Comparison of ENCODE assay signal across 22 mouse cellular contexts in genomic region chr3:58678905-58679304, GRCm38 (mm10). TPM values are rescaled to one million over a fixed set of nuclear protein-coding genes. Genes with fewer than 3 reads are reported as not detected.
A peak's percentile ranks its signal among the peaks of the same experiment; 100 is the strongest.
DNase-seq lines count a peak whose midpoint lies in the region; ATAC-seq and TF ChIP-seq lines count a peak whose summit lies in the region.
"Had no signal": no experiment of that assay in that cellular context is flagged by ENCODE, and none has a peak within 500 bp of the region (broad histone marks: within the 10 kb centered on the region; RNA-seq: fewer than 3 reads in every experiment).

No protein-coding gene starts in this region.

- no peak for ATAC-seq in heart, embryonic 11.5 days (replicated peaks; ENCODE audit: insufficient number of reproducible peaks, low FRiP score, low TSS enrichment)
- no peak for ATAC-seq in liver, postnatal 0 days
- ATAC-seq in hindbrain, embryonic 13.5 days (ENCODE audit: low FRiP score) = no peak
- no peak for ATAC-seq in forebrain, embryonic 11.5 days (replicated peaks; ENCODE audit: low FRiP score)
- ATAC-seq: forebrain, embryonic 16.5 days had no signal

- no peaks in the 10 kb centered on the region for H3K27me3 ChIP-seq in heart, embryonic 11.5 days (ENCODE audit: control insufficient read depth, insufficient read depth, low read length)
- no peaks in the 10 kb centered on the region for H3K27me3 ChIP-seq in liver, postnatal 0 days (ENCODE audit: insufficient read depth, low read length)
- no peaks in the 10 kb centered on the region for H3K27me3 ChIP-seq in hindbrain, embryonic 13.5 days
- no peaks in the 10 kb centered on the region for H3K27me3 ChIP-seq in forebrain, embryonic 11.5 days (ENCODE audit: control insufficient read depth, insufficient read depth, low read length)
- H3K27me3 ChIP-seq: intestine, embryonic 15.5 days; lung, embryonic 15.5 days; stomach, embryonic 15.5 days had no signal

- no peak overlapping the region for H3K27ac ChIP-seq in heart, embryonic 11.5 days (ENCODE audit: low read depth, low read length)
- peak overlapping the region; percentile 74; the same call in 1 of the 2 replicates for H3K27ac ChIP-seq in liver, postnatal 0 days (ENCODE audit: low read depth)
- peak overlapping the region; percentile 23; the same call in 1 of the 2 replicates for H3K27ac ChIP-seq in hindbrain, embryonic 13.5 days
- no peak overlapping the region for H3K27ac ChIP-seq in forebrain, embryonic 11.5 days (ENCODE audit: low read depth, low read length)
- H3K27ac ChIP-seq: intestine, embryonic 15.5 days; lung, embryonic 15.5 days; stomach, embryonic 15.5 days had no signal

- no peak for TF ChIP-seq EP300 in liver, postnatal 0 days (IDR thresholded peaks at IDR 0.05; ENCODE audit: low read depth)

- TF ChIP-seq CTCF in liver, postnatal 0 days (IDR thresholded peaks at IDR 0.05; ENCODE audit: low read depth) = no peak

- WGBS in heart, embryonic 11.5 days (ENCODE audit: insufficient replicate concordance) = 52% methylated on average over 2 of the region's 2 CpGs
- WGBS in liver, postnatal 0 days (ENCODE audit: insufficient replicate concordance) = 43% methylated on average over 2 of the region's 2 CpGs
- WGBS in hindbrain, embryonic 13.5 days = 47% methylated on average over 2 of the region's 2 CpGs
- 72% methylated on average over 2 of the region's 2 CpGs for WGBS in forebrain, embryonic 11.5 days

- peak; percentile 52 for DNase-seq in heart, adult 11 months
- DNase-seq in liver, postnatal 0 days = no peak
- no peak for DNase-seq in liver
- peak; percentile 2 for DNase-seq in naive thymus-derived CD4-positive, alpha-beta T cell, adult 2 months (ENCODE audit: low read depth)
- no peak for DNase-seq in urinary bladder, postnatal 36 days (ENCODE audit: low spot score in 2 of 2)
- DNase-seq in forebrain, embryonic 11.5 days (ENCODE audit: low spot score) = no peak
- DNase-seq: adrenal gland, postnatal 10 days; cerebellum, adult 11-12 months; cerebellum, postnatal 25 days; gastrocnemius, postnatal 10 days; heart, postnatal 36 days; layer of hippocampus, adult 9-11 months had no signal

- H3K4me3 ChIP-seq in heart, embryonic 11.5 days (ENCODE audit: low read depth, low read length) = no peak overlapping the region
- no peak overlapping the region for H3K4me3 ChIP-seq in liver, postnatal 0 days (ENCODE audit: low read depth, low read length)
- no peak overlapping the region for H3K4me3 ChIP-seq in hindbrain, embryonic 13.5 days
- H3K4me3 ChIP-seq in forebrain, embryonic 11.5 days (ENCODE audit: low read depth, low read length) = no peak overlapping the region
- H3K4me3 ChIP-seq: intestine, embryonic 15.5 days; lung, embryonic 15.5 days; stomach, embryonic 15.5 days had no signal

- H3K4me2 ChIP-seq in heart, embryonic 11.5 days = no peak overlapping the region
- no peak overlapping the region for H3K4me2 ChIP-seq in liver, postnatal 0 days (ENCODE audit: low read depth, low read length)
- no peak overlapping the region for H3K4me2 ChIP-seq in hindbrain, embryonic 13.5 days
- H3K4me2 ChIP-seq in forebrain, embryonic 11.5 days (ENCODE audit: low read depth, low read length, severe bottlenecking) = no peak overlapping the region
- H3K4me2 ChIP-seq: intestine, embryonic 15.5 days; liver, embryonic 11.5 days; lung, embryonic 15.5 days; stomach, embryonic 15.5 days had no signal

- H3K9me3 ChIP-seq in heart, embryonic 11.5 days (replicated peaks; ENCODE audit: control insufficient read depth, low read length) = no peaks in the 10 kb centered on the region
- no peaks in the 10 kb centered on the region for H3K9me3 ChIP-seq in liver, postnatal 0 days (ENCODE audit: low read length)
- H3K9me3 ChIP-seq in hindbrain, embryonic 13.5 days = no peaks in the 10 kb centered on the region
- H3K9me3 ChIP-seq in forebrain, embryonic 11.5 days (ENCODE audit: control insufficient read depth, low read length) = no peaks in the 10 kb centered on the region
- H3K9me3 ChIP-seq: intestine, embryonic 15.5 days; lung, embryonic 15.5 days; stomach, embryonic 15.5 days had no signal

- H3K9ac ChIP-seq in heart, embryonic 11.5 days (ENCODE audit: low read depth, low read length) = no peak overlapping the region
- no peak overlapping the region for H3K9ac ChIP-seq in liver, postnatal 0 days (replicated peaks)
- H3K9ac ChIP-seq in hindbrain, embryonic 13.5 days = no peak overlapping the region
- H3K9ac ChIP-seq in forebrain, embryonic 11.5 days (ENCODE audit: low read length) = no peak overlapping the region
- H3K9ac ChIP-seq: intestine, embryonic 15.5 days; lung, embryonic 15.5 days; stomach, embryonic 15.5 days had no signal

- peaks cover 25% of the 10 kb centered on the region for H3K4me1 ChIP-seq in heart, embryonic 11.5 days (ENCODE audit: control insufficient read depth, insufficient read depth, low read length)
- H3K4me1 ChIP-seq in liver, postnatal 0 days (ENCODE audit: insufficient read depth) = peaks cover 24% of the 10 kb centered on the region
- H3K4me1 ChIP-seq in hindbrain, embryonic 13.5 days (replicated peaks) = peaks cover 37% of the 10 kb centered on the region
- H3K4me1 ChIP-seq in forebrain, embryonic 11.5 days (replicated peaks; ENCODE audit: control insufficient read depth, insufficient read depth, low read length) = 0 out of 2 replicates have a peak, but pooled peaks cover 2% of the 10 kb centered on the region

- H3K36me3 ChIP-seq in heart, embryonic 11.5 days (ENCODE audit: control insufficient read depth, insufficient read depth, low read length) = no peaks in the 10 kb centered on the region
- H3K36me3 ChIP-seq in liver, postnatal 0 days (replicated peaks; ENCODE audit: insufficient read depth, low read length) = peaks cover 17% of the 10 kb centered on the region
- H3K36me3 ChIP-seq in hindbrain, embryonic 13.5 days = peaks cover 21% of the 10 kb centered on the region
- H3K36me3 ChIP-seq in forebrain, embryonic 11.5 days (ENCODE audit: control insufficient read depth, insufficient read depth, low read length) = no peaks in the 10 kb centered on the region
- H3K36me3 ChIP-seq: intestine, embryonic 15.5 days; stomach, embryonic 15.5 days had no signal

RNA-seq across cellular contexts. Expression of gene Siah2, which starts 13.3 kb away (rescaled TPM):
- polyA plus RNA-seq in heart, embryonic 11.5 days (2014; fragmentation: Nextera tagmentation; extraction: Ambion mirVana) = 5.4 TPM in 2 replicates
- 7.1 and 8.6 TPM in 2 replicates for polyA plus RNA-seq in liver, postnatal 0 days (2015; fragmentation: Nextera tagmentation; extraction: Ambion mirVana)
- polyA plus RNA-seq in hindbrain, embryonic 13.5 days (2015; fragmentation: Nextera tagmentation; extraction: Ambion mirVana) = 8.1 and 8.3 TPM in 2 replicates
- polyA plus RNA-seq in forebrain, embryonic 11.5 days (2014; fragmentation: Nextera tagmentation; extraction: Ambion mirVana) = 4.0 and 5.7 TPM in 2 replicates

RNA-seq across cellular contexts. Expression of gene Erich6, which starts 41.9 kb away (rescaled TPM):
- polyA plus RNA-seq in heart, embryonic 11.5 days (2014; fragmentation: Nextera tagmentation; extraction: Ambion mirVana) = 0.09 and 0.13 TPM in 2 replicates
- not detected in 2 replicates for polyA plus RNA-seq in liver, postnatal 0 days (2015; fragmentation: Nextera tagmentation; extraction: Ambion mirVana)
- 0.12 and 0.14 TPM in 2 replicates for polyA plus RNA-seq in hindbrain, embryonic 13.5 days (2015; fragmentation: Nextera tagmentation; extraction: Ambion mirVana)
- polyA plus RNA-seq in forebrain, embryonic 11.5 days (2014; fragmentation: Nextera tagmentation; extraction: Ambion mirVana) = not detected in 2 replicates
- polyA plus RNA-seq: forebrain, embryonic 16.5 days; intestine, embryonic 15.5 days; kidney, embryonic 16.5 days; liver, embryonic 11.5 days; lung, embryonic 15.5 days; spleen, adult 2 months; stomach, embryonic 15.5 days; thymus, postnatal 0 days had no signal

Comparison
In these comparisons a context has a peak if more than half of its experiments do, and no peak if none do; other contexts are left out.
1. DNase-seq: peak in heart, adult 11 months (single experiment) and naive thymus-derived CD4-positive, alpha-beta T cell, adult 2 months (single experiment); none in liver, postnatal 0 days (single experiment), liver (single experiment), urinary bladder, postnatal 36 days (0 of 2) and forebrain, embryonic 11.5 days (single experiment).
2. H3K27ac ChIP-seq: peak in liver, postnatal 0 days (single experiment) and hindbrain, embryonic 13.5 days (single experiment); none in heart, embryonic 11.5 days (single experiment) and forebrain, embryonic 11.5 days (single experiment).